Mouse (Mus musculus): ENCODE data around the gene Usf2.
"Not testable (repeated sequence)": the region's sequence is repeated elsewhere in the genome, so short reads cannot be mapped to it uniquely, and the experiment has no call there.

GRCm38 (mm10) chr7:30940070-30940469 lies 16.5 kb downstream of the Usf2 start:
- not testable (repeated sequence) for TF ChIP-seq CEBPB (IDR thresholded peaks at IDR 0.05; ENCODE audit: insufficient read depth, poor library complexity, severe bottlenecking); MAX (IDR thresholded peaks at IDR 0.05; ENCODE audit: low read depth); POLR2A (IDR thresholded peaks at IDR 0.05; ENCODE audit: insufficient read length, low read depth); E2F4 (IDR thresholded peaks at IDR 0.05; ENCODE audit: insufficient read depth)

Measured in myocyte (in vitro differentiated cells).